Mouse (Mus musculus): Measurements from ENCODE around the gene Hist2h3c1. TPM values are rescaled to one million over a fixed set of nuclear protein-coding genes. Genes with fewer than 3 reads are reported as not detected.

Gene Hist2h3c1
- polyA plus RNA-seq, 1 experiment from 2014 or later: 0.91 TPM

- ATAC-seq (ENCODE audit: low FRiP score, low TSS enrichment): peak; percentile 86
Observed at GRCm38 (mm10) chr3:96262216-96262875, 15.9 kb downstream of the Hist2h3c1 start.

GRCm38 (mm10) chr3:96262979-96263550 lies 16.6 kb downstream of the Hist2h3c1 start, which contains the start of gene Hist2h4:
TSS of gene Hist2h4 (minus strand) at chr3:96263311.
- Histone ChIP-seq H3K36me3 (ENCODE audit: control insufficient read depth, insufficient read depth, low read length) (no peaks in the 10 kb centered on the region), H3K4me3 (ENCODE audit: low read length) (peak within 1 kb of the TSS; percentile 60), H3K9ac (ENCODE audit: low read depth, low read length) (peak within 1 kb of the TSS; percentile 86), H3K4me1 (ENCODE audit: control insufficient read depth, insufficient read depth, low read length) (peaks cover 26% of the 10 kb centered on the region; the same call in 1 of the 2 replicates), H3K27me3 (ENCODE audit: control insufficient read depth, insufficient read depth, low read length) (no peaks in the 10 kb centered on the region), H3K9me3 (ENCODE audit: control insufficient read depth, low read length) (no peaks in the 10 kb centered on the region), H3K27ac (ENCODE audit: low read depth, low read length) (peak within 1 kb of the TSS; percentile 99), H3K4me2 (replicated peaks; ENCODE audit: low read depth, low read length) (peak within 1 kb of the TSS; percentile 81)
- 1% methylated on average over 40 of the region's 40 CpGs for WGBS
- ATAC-seq (ENCODE audit: low FRiP score, low TSS enrichment): peak; percentile 92

More at GRCm38 (mm10) chr3:96262216-96262875, 15.9 kb downstream of the Hist2h3c1 start:
- Histone ChIP-seq H3K9me3 (ENCODE audit: control insufficient read depth, low read length) (no peaks in the 10 kb centered on the region), H3K27ac (ENCODE audit: low read depth, low read length) (peak overlapping the region; percentile 99), H3K36me3 (ENCODE audit: control insufficient read depth, insufficient read depth, low read length) (no peaks in the 10 kb centered on the region), H3K9ac (ENCODE audit: low read depth, low read length) (peak overlapping the region; percentile 86), H3K4me2 (replicated peaks; ENCODE audit: low read depth, low read length) (peak overlapping the region; percentile 81), H3K4me3 (ENCODE audit: low read length) (peak overlapping the region; percentile 60), H3K4me1 (ENCODE audit: control insufficient read depth, insufficient read depth, low read length) (peaks cover 21% of the 10 kb centered on the region; the same call in 1 of the 2 replicates), H3K27me3 (ENCODE audit: control insufficient read depth, insufficient read depth, low read length) (no peaks in the 10 kb centered on the region)
- 1% methylated on average over 19 of the region's 19 CpGs for WGBS

- no peaks in the 10 kb centered on the region for H3K9me3 ChIP-seq (ENCODE audit: control insufficient read depth, low read length)
- no peak for ATAC-seq (ENCODE audit: low FRiP score, low TSS enrichment)
- H3K36me3 ChIP-seq (ENCODE audit: control insufficient read depth, insufficient read depth, low read length): no peaks in the 10 kb centered on the region
- H3K4me1 ChIP-seq (ENCODE audit: control insufficient read depth, insufficient read depth, low read length): peaks cover 28% of the 10 kb centered on the region; the same call in 1 of the 2 replicates
- no peaks in the 10 kb centered on the region for H3K27me3 ChIP-seq (ENCODE audit: control insufficient read depth, insufficient read depth, low read length)
- peak overlapping the region; percentile 62 for H3K9ac ChIP-seq (ENCODE audit: low read depth, low read length)
- H3K27ac ChIP-seq (ENCODE audit: low read depth, low read length): peak overlapping the region; percentile 99
- H3K4me3 ChIP-seq (ENCODE audit: low read length): peak overlapping the region; percentile 60
- 5% methylated on average over 27 of the region's 27 CpGs for WGBS
- H3K4me2 ChIP-seq (replicated peaks; ENCODE audit: low read depth, low read length): peak overlapping the region; percentile 45
Observed at GRCm38 (mm10) chr3:96263558-96264403, 17.3 kb downstream of the Hist2h3c1 start.

GRCm38 (mm10) chr3:96264404-96264949 lies 18.0 kb downstream of the Hist2h3c1 start:
- no peaks in the 10 kb centered on the region for H3K27me3 ChIP-seq (ENCODE audit: control insufficient read depth, insufficient read depth, low read length)
- WGBS: 75% methylated on average over 7 of the region's 7 CpGs
- H3K27ac ChIP-seq (ENCODE audit: low read depth, low read length): peak overlapping the region; percentile 99
- peaks cover 28% of the 10 kb centered on the region; the same call in 1 of the 2 replicates for H3K4me1 ChIP-seq (ENCODE audit: control insufficient read depth, insufficient read depth, low read length)
- H3K9me3 ChIP-seq (ENCODE audit: control insufficient read depth, low read length): no peaks in the 10 kb centered on the region
- H3K36me3 ChIP-seq (ENCODE audit: control insufficient read depth, insufficient read depth, low read length): no peaks in the 10 kb centered on the region
- ATAC-seq (ENCODE audit: low FRiP score, low TSS enrichment): no peak
- peak overlapping the region; percentile 45 for H3K4me2 ChIP-seq (replicated peaks; ENCODE audit: low read depth, low read length)
- no peak overlapping the region; the same call in 1 of the 2 replicates for H3K4me3 ChIP-seq (ENCODE audit: low read length)
- H3K9ac ChIP-seq (ENCODE audit: low read depth, low read length): peak overlapping the region; percentile 62; the same call in 1 of the 2 replicates

GRCm38 (mm10) chr3:96266132-96266710 lies 19.7 kb downstream of the Hist2h3c1 start:
- H3K36me3 ChIP-seq (ENCODE audit: control insufficient read depth, insufficient read depth, low read length): no peaks in the 10 kb centered on the region
- H3K9ac ChIP-seq (ENCODE audit: low read depth, low read length): no peak overlapping the region
- no peaks in the 10 kb centered on the region for H3K9me3 ChIP-seq (ENCODE audit: control insufficient read depth, low read length)
- 0 out of 2 replicates have a peak overlapping the region, but pooled peaks have one; percentile 8 for H3K27ac ChIP-seq (ENCODE audit: low read depth, low read length)
- WGBS: 84% methylated on average over 8 of the region's 8 CpGs
- no peaks in the 10 kb centered on the region for H3K27me3 ChIP-seq (ENCODE audit: control insufficient read depth, insufficient read depth, low read length)
- H3K4me3 ChIP-seq (ENCODE audit: low read length): no peak overlapping the region
- ATAC-seq (ENCODE audit: low FRiP score, low TSS enrichment): no peak
- H3K4me1 ChIP-seq (ENCODE audit: control insufficient read depth, insufficient read depth, low read length): peaks cover 26% of the 10 kb centered on the region; the same call in 1 of the 2 replicates
- H3K4me2 ChIP-seq (replicated peaks; ENCODE audit: low read depth, low read length): no peak overlapping the region

GRCm38 (mm10) chr3:96267541-96267940 lies 21.1 kb downstream of the Hist2h3c1 start:
- Histone ChIP-seq H3K9ac (ENCODE audit: low read depth, low read length) (peak overlapping the region; percentile 52; the same call in 1 of the 2 replicates), H3K27me3 (ENCODE audit: control insufficient read depth, insufficient read depth, low read length) (no peaks in the 10 kb centered on the region), H3K9me3 (ENCODE audit: control insufficient read depth, low read length) (no peaks in the 10 kb centered on the region), H3K36me3 (ENCODE audit: control insufficient read depth, insufficient read depth, low read length) (no peaks in the 10 kb centered on the region), H3K4me3 (ENCODE audit: low read length) (no peak overlapping the region), H3K27ac (ENCODE audit: low read depth, low read length) (peak overlapping the region; percentile 90), H3K4me1 (ENCODE audit: control insufficient read depth, insufficient read depth, low read length) (peaks cover 21% of the 10 kb centered on the region; the same call in 1 of the 2 replicates), H3K4me2 (replicated peaks; ENCODE audit: low read depth, low read length) (0 out of 2 replicates have a peak overlapping the region, but pooled peaks have one; percentile 28)
- WGBS: 85% methylated on average over 4 of the region's 4 CpGs
- no peak for ATAC-seq (ENCODE audit: low FRiP score, low TSS enrichment)

GRCm38 (mm10) chr3:96268051-96268775 lies 21.7 kb downstream of the Hist2h3c1 start, which contains the start of gene Hist2h3b:
TSS of gene Hist2h3b (plus strand) at chr3:96268654.
- 20% methylated on average over 30 of the region's 30 CpGs for whole genome bisulfite sequencing
- Histone ChIP-seq H3K36me3 (ENCODE audit: control insufficient read depth, insufficient read depth, low read length) (no peaks in the 10 kb centered on the region), H3K27me3 (ENCODE audit: control insufficient read depth, insufficient read depth, low read length) (no peaks in the 10 kb centered on the region), H3K4me1 (ENCODE audit: control insufficient read depth, insufficient read depth, low read length) (peaks cover 21% of the 10 kb centered on the region; the same call in 1 of the 2 replicates), H3K27ac (ENCODE audit: low read depth, low read length) (peak within 1 kb of the TSS; percentile 99), H3K4me2 (replicated peaks; ENCODE audit: low read depth, low read length) (peak within 1 kb of the TSS; percentile 82), H3K4me3 (ENCODE audit: low read length) (peak within 1 kb of the TSS; percentile 61), H3K9ac (ENCODE audit: low read depth, low read length) (peak within 1 kb of the TSS; percentile 80), H3K9me3 (ENCODE audit: control insufficient read depth, low read length) (no peaks in the 10 kb centered on the region)
- ATAC-seq (ENCODE audit: low FRiP score, low TSS enrichment): peak; percentile 71; the same call in 1 of the 2 replicates
